Mouse (Mus musculus) liver, embryonic 14.5 days (tissue): ENCODE results near the gene Ngef.

Source experiments
- CTCF ChIP-seq: IDR thresholded peaks from 2 replicates; pipeline ENCODE4 v1.5.1; 2016; ENCODE audit warnings: antibody characterized with exemption, low read depth, control low read depth
- EP300 ChIP-seq: IDR thresholded peaks from 2 replicates; pipeline ENCODE4 v1.6.1; 2016; ENCODE audit warnings: antibody characterized with exemption, low read depth

DNA sequence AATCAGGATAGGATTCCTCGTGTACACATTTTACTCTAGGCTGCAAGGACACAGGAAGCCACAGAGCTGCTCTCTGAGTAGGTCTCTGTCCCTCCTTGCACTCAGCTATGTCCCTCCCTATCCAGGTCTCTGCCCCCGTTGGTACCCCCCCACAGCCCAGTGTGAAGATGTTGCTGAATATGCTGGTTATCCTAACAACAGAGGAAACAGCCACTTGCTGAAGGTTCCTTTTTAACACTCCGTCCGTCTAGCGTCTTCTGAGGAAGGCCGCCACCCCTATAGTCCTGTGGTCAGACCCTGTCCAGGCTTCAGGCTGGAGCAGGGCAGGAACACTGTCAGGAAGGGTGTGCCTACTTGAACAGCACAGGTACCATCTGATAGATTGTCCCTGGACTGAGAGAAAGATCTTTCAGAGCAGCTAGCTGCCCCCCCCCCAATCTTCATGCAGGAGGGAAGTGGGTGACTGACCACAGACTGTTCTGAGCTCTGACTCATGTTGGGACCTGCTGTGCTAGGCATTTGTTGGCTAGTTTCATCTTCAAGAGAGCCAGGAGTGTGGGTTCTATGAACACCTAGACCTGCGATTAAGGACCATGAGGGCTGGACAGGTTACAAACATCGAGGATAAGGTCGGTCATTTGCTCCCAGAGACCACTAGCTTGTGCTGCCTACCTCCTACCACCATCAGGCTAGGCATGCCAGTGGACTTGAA is 47.6 kb upstream of the Ngef start:
- TF ChIP-seq EP300 (no peak), CTCF (no peak)
